Mouse (Mus musculus) intestine, embryonic 16.5 days (tissue): Measurements from ENCODE around the gene Spock3. TPM values are rescaled to one million over a fixed set of nuclear protein-coding genes. Genes with fewer than 3 reads are reported as not detected.

ENCODE experiments used
- ATAC-seq: fragments of 200-750 bp; cut with Nextera tagmentation; 2 replicates; pipeline ENCODE4 v1.8.0; 2017; ENCODE audit warnings: moderate TSS enrichment, moderate library complexity
- H3K27ac ChIP-seq: fragments of 300-500 bp; sonication (generic); 2 replicates; pipeline ENCODE4 v1.5.1; 2014; ENCODE audit warnings: mild to moderate bottlenecking, low read length
- H3K27me3 ChIP-seq: fragments of 300-500 bp; sonication (generic); replicated peaks from 2 replicates; pipeline ENCODE4 v1.6.1; 2014; ENCODE audit warnings: low read length, control low read depth, mixed read lengths; ENCODE audit not compliant: control insufficient read depth, insufficient read depth
- H3K36me3 ChIP-seq: fragments of 300-500 bp; sonication (generic); 2 replicates; pipeline ENCODE4 v1.6.1; 2014; ENCODE audit warnings: low read length, control low read depth; ENCODE audit not compliant: control insufficient read depth, insufficient read depth
- H3K4me1 ChIP-seq: fragments of 300-500 bp; sonication (generic); 2 replicates; pipeline ENCODE4 v1.6.1; 2014; ENCODE audit warnings: low read length, control low read depth, mixed read lengths; ENCODE audit not compliant: control insufficient read depth, insufficient read depth
- H3K4me2 ChIP-seq: fragments of 300-500 bp; sonication (generic); 2 replicates; pipeline ENCODE4 v1.6.1; 2014; ENCODE audit warnings: low read depth, low read length, control low read depth
- H3K4me3 ChIP-seq: fragments of 300-500 bp; sonication (generic); 2 replicates; pipeline ENCODE4 v1.5.1; 2014; ENCODE audit warnings: mild to moderate bottlenecking, low read length
- H3K9ac ChIP-seq: fragments of 300-500 bp; sonication (generic); 2 replicates; pipeline ENCODE4 v1.6.1; 2014; ENCODE audit warnings: low read depth, low read length
- H3K9me3 ChIP-seq: fragments of 300-500 bp; sonication (generic); 2 replicates; pipeline ENCODE4 v1.6.1; 2016; ENCODE audit warnings: low read length, control low read depth; ENCODE audit not compliant: control insufficient read depth
- polyA plus RNA-seq: library from polyadenylated mRNA; unstranded; fragments of >200 nt; fragmentation: Nextera tagmentation; extraction: Ambion mirVana; gene quantifications from 2 replicates; pipeline ENCODE4 v1.2.1, GENCODE M21; 2015

The Spock3 gene
- polyA plus RNA-seq, 1 experiment from 2014 or later: 10.8 TPM

- ATAC-seq: no peak
- Histone ChIP-seq H3K36me3 (no peaks in the 10 kb centered on the region), H3K4me2 (no peak overlapping the region), H3K27ac (no peak overlapping the region), H3K4me1 (no peaks in the 10 kb centered on the region), H3K9ac (no peak overlapping the region), H3K27me3 (no peaks in the 10 kb centered on the region), H3K9me3 (no peaks in the 10 kb centered on the region), H3K4me3 (no peak overlapping the region)
Observed at GRCm38 (mm10) chr8:63397659-63398058, 446.9 kb downstream of the Spock3 start.
